Mouse (Mus musculus) erythroblast, embryonic 14.5 days (primary cell): ENCODE data around the gene Slc10a3. TPM values are rescaled to one million over a fixed set of nuclear protein-coding genes. Genes with fewer than 3 reads are reported as not detected.
A peak's percentile ranks its signal among the peaks of the same experiment; 100 is the strongest.

Source experiments
- H3K27me3 ChIP-seq: 2 replicates; pipeline ENCODE4 v1.6.1; 2012; ENCODE audit warnings: inconsistent platforms; ENCODE audit not compliant: control insufficient read depth
- H3K36me3 ChIP-seq: 2 replicates; pipeline ENCODE4 v1.6.1; 2012; ENCODE audit warnings: mild to moderate bottlenecking, inconsistent platforms; ENCODE audit not compliant: control insufficient read depth
- H3K4me1 ChIP-seq: 2 replicates; pipeline ENCODE4 v1.6.1; 2012; ENCODE audit warnings: inconsistent platforms; ENCODE audit not compliant: control insufficient read depth
- H3K4me3 ChIP-seq: replicated peaks from 2 replicates; pipeline ENCODE3; 2012; ENCODE audit warnings: moderate library complexity, mild to moderate bottlenecking, inconsistent platforms
- H3K9me3 ChIP-seq: 2 replicates; pipeline ENCODE4 v1.6.1; 2012; ENCODE audit warnings: low read length, inconsistent platforms, mixed read lengths; ENCODE audit not compliant: control insufficient read depth
- GATA1 ChIP-seq: IDR thresholded peaks from 2 replicates; pipeline ENCODE4 v1.6.1; 2012; ENCODE audit warnings: low read length, inconsistent platforms, mixed read lengths
- TAL1 ChIP-seq: IDR thresholded peaks from 3 replicates; pipeline ENCODE4 v1.6.1; 2012; ENCODE audit warnings: low read length, inconsistent platforms, mixed read lengths
- polyA plus RNA-seq: library from polyadenylated mRNA; stranded (reverse); fragments of >175 nt; gene quantifications from 2 replicates; pipeline ENCODE4 v1.2.3, GENCODE M21; 2012

The Slc10a3 gene
- polyA plus RNA-seq = 0.06 and 0.07 TPM in 2 replicates

GRCm38 (mm10) chrX:74372888-74373549, at the start of gene Slc10a3, which contains the start of gene Ubl4a:
Gene Slc10a3, minus strand, starts transcription at chrX:74373349.
Gene Ubl4a, minus strand, starts transcription at chrX:74373218.
- TF ChIP-seq GATA1 (no peak), TAL1 (no peak)
- no peaks in the 10 kb centered on the region; the same call in 1 of the 2 replicates for H3K27me3 ChIP-seq
- H3K4me1 ChIP-seq = peaks cover 35% of the 10 kb centered on the region
- H3K36me3 ChIP-seq = peaks cover 13% of the 10 kb centered on the region
- peak within 1 kb of the TSS; percentile 71 for H3K4me3 ChIP-seq
- H3K9me3 ChIP-seq = peaks cover 4% of the 10 kb centered on the region; the same call in 1 of the 2 replicates

- H3K4me3 ChIP-seq = no peak overlapping the region
- TF ChIP-seq GATA1 (no peak), TAL1 (no peak)
- H3K27me3 ChIP-seq = no peaks in the 10 kb centered on the region
- no peaks in the 10 kb centered on the region for H3K9me3 ChIP-seq
- peaks cover 60% of the 10 kb centered on the region for H3K36me3 ChIP-seq
- H3K4me1 ChIP-seq = no peaks in the 10 kb centered on the region
Measured at GRCm38 (mm10) chrX:74413377-74413776, 40.2 kb upstream of the Slc10a3 start.

- Histone ChIP-seq H3K27me3 (no peaks in the 10 kb centered on the region), H3K4me3 (no peak overlapping the region), H3K4me1 (no peaks in the 10 kb centered on the region), H3K36me3 (peaks cover 43% of the 10 kb centered on the region), H3K9me3 (no peaks in the 10 kb centered on the region)
- no peak for TF ChIP-seq GATA1
- TF ChIP-seq TAL1 = no peak
Measured at GRCm38 (mm10) chrX:74408340-74408739, 35.2 kb upstream of the Slc10a3 start.

GRCm38 (mm10) chrX:74400136-74400535, 27.0 kb upstream of the Slc10a3 start:
- peaks cover 8% of the 10 kb centered on the region for H3K9me3 ChIP-seq
- no peaks in the 10 kb centered on the region; the same call in 1 of the 2 replicates for H3K27me3 ChIP-seq
- TF ChIP-seq TAL1 = no peak
- TF ChIP-seq GATA1 = no peak
- H3K4me3 ChIP-seq = no peak overlapping the region
- no peaks in the 10 kb centered on the region for H3K36me3 ChIP-seq
- H3K4me1 ChIP-seq = no peaks in the 10 kb centered on the region

GRCm38 (mm10) chrX:74392535-74393443, 19.6 kb upstream of the Slc10a3 start, which contains the start of the genes Fam3a and Ikbkg:
Gene Fam3a, minus strand, starts transcription at chrX:74393272.
Gene Ikbkg, plus strand, starts transcription at chrX:74393290.
- TF ChIP-seq TAL1 (no peak), GATA1 (peak; percentile 49; the same call in 1 of the 2 replicates)
- H3K27me3 ChIP-seq = no peaks in the 10 kb centered on the region; the same call in 1 of the 2 replicates
- peaks cover 3% of the 10 kb centered on the region for H3K36me3 ChIP-seq
- peak within 1 kb of the TSS; percentile 79 for H3K4me3 ChIP-seq
- H3K9me3 ChIP-seq = peaks cover 8% of the 10 kb centered on the region
- H3K4me1 ChIP-seq = peaks cover 35% of the 10 kb centered on the region

GRCm38 (mm10) chrX:74388153-74388552, 15.0 kb upstream of the Slc10a3 start:
- Histone ChIP-seq H3K4me1 (peaks cover 60% of the 10 kb centered on the region), H3K27me3 (no peaks in the 10 kb centered on the region; the same call in 1 of the 2 replicates), H3K9me3 (no peaks in the 10 kb centered on the region), H3K36me3 (peaks cover 27% of the 10 kb centered on the region), H3K4me3 (no peak overlapping the region)
- TF ChIP-seq GATA1 = no peak
- no peak for TF ChIP-seq TAL1

GRCm38 (mm10) chrX:74384451-74384850, 11.3 kb upstream of the Slc10a3 start:
- Histone ChIP-seq H3K36me3 (peaks cover 25% of the 10 kb centered on the region), H3K4me3 (no peak overlapping the region), H3K27me3 (no peaks in the 10 kb centered on the region), H3K9me3 (no peaks in the 10 kb centered on the region), H3K4me1 (peaks cover 42% of the 10 kb centered on the region)
- no peak for TF ChIP-seq GATA1
- peak; percentile 38; the same call in 2 of the 3 replicates for TF ChIP-seq TAL1

GRCm38 (mm10) chrX:74368209-74368909, 4.8 kb downstream of the Slc10a3 start:
- H3K9me3 ChIP-seq = peaks cover 4% of the 10 kb centered on the region; the same call in 1 of the 2 replicates
- TF ChIP-seq GATA1 = no peak
- TF ChIP-seq TAL1 = no peak
- H3K4me3 ChIP-seq = peak overlapping the region; percentile 83
- H3K4me1 ChIP-seq = peaks cover 52% of the 10 kb centered on the region
- no peaks in the 10 kb centered on the region; the same call in 1 of the 2 replicates for H3K27me3 ChIP-seq
- peaks cover 33% of the 10 kb centered on the region for H3K36me3 ChIP-seq
